Mouse (Mus musculus) heart, postnatal 0 days (tissue): ENCODE results near the gene B3gat3.

Experiments used
- CTCF ChIP-seq: IDR thresholded peaks from 2 replicates; pipeline ENCODE4 v1.5.1; 2016; ENCODE audit warnings: antibody characterized with exemption, control low read depth, low read depth
- EP300 ChIP-seq: IDR thresholded peaks from 2 replicates; pipeline ENCODE4 v1.6.1; 2016; ENCODE audit warnings: antibody characterized with exemption, low read depth

DNA sequence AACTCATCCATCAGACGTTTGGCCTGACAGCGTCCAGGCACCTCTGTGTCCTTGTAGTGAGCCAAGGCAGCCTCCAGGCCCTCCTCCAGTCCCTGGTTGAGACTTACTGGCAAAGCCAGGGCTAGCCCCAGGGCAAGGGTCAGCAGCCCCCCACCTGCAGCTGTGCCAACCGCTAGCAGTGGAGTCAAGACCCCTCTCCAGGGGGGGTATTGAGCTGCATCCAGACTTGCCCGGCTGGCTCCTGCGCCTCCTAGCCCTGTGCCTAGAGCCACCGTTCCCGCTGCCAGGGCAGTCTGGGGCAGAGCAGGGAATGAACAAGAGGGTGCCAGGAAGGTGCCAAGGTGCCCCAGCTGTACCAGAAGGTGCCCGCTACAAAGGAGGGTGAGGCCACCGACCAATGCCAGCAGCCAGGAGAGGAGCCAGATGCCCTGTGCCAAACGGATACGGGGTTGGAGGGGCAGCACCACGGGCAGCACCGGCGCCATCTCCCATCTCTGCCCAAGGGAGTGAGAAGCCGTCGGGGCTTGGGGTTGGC lies 8.6 kb downstream of the B3gat3 start:
- no peak for TF ChIP-seq CTCF
- TF ChIP-seq EP300: no peak
